Mouse (Mus musculus) cerebellum, postnatal 36 days (tissue): Measurements from ENCODE around the gene Actr10.

ENCODE experiments used
- DNase-seq, 2 experiments: peaks; one replicate each; pipeline ENCODE4 v3.0.0; 2021 to 2022; ENCODE audit warnings: mixed read lengths in 2 of 2

Gene Actr10

DNA sequence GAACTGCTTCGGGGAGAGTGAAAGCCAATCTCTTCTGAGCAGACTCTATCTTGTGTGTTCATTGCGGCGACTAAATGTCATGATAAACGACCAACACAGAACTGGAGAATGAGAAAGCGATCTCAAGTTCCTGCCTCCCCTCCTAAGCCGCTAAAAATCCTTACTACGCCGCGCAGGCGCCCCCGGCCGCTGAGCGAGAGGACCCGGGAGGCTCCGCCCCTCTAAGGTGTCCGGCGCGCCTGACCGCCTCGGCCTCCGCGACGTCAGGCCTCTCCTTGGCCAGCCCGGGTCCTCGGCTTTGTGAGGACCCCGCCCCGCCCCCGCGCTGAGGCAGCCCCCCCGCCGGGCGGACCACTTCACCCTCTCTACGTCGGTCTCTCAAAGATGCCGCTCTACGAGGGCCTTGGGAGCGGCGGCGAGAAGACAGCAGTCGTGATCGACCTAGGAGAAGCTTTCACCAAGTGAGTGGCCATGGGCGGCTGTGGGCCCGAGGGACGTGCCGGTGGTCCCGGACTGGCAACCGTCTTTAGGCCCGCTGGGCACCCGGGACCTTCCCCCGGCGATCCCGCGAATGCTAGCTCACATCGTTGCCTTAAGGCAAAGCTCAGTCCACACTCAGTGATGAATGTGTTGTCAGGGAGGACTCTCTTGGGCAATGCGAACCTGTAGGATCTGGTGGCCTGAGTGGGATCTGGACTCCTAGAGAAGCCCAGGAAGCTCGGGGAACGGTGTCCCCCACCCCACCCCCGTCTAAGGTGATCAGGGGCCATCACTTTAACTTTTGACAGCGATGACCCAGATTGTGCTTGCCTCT lies at the start of gene Actr10:
Actr10 (plus strand) TSS at position 287 of the 814 bp plus-strand sequence.
- peak; percentile 89 to 94 for DNase-seq

DNA sequence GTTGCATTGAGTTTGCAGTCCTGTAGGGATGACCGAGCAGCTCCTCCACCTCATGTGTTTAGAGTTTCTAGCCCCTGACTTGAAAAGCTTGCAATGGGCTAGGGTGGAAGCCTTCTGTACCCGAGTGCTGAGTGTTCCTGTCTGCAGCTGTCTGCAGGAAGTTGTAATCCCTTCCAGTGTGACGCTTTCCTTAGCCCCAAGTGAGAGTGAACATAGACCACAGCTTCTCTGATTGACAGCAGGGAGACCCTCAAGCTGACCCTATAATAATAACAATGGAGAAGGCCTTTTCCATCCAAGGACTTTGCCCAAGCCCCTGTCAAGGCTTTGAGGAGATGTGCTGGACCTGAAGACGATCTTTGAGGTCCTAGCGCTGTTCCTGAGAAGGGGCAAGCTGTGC lies 47.3 kb upstream of the Actr10 start:
- DNase-seq, result no peak

DNA sequence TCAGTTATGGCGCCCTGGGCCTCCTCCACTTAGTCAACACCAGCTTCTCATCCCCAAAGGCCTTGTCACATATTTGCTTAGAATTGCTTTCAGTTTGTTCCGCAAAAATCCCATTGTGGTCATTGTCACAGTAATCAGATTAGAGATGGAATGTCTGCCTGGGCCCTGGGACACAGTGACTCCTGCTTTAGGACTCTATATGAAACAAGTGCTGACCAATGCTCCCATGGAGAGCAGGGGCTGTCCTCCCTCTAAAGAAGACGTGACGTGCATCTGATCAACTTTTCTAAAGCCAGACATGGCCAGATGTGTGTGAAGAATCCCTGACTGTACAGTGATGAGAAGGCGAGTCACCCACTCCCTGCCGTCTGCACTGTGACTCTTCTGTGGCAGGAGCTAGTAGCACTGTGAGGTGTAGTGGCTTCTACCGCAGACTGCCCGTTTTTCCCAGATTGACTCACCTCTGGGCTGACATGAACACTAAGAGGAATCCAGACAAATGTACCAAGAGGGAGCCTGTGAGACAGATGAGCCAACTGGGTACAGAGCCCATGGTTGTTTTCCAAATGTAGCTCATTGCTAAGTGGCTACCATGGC lies 46.7 kb upstream of the Actr10 start:
- DNase-seq, result no peak

DNA sequence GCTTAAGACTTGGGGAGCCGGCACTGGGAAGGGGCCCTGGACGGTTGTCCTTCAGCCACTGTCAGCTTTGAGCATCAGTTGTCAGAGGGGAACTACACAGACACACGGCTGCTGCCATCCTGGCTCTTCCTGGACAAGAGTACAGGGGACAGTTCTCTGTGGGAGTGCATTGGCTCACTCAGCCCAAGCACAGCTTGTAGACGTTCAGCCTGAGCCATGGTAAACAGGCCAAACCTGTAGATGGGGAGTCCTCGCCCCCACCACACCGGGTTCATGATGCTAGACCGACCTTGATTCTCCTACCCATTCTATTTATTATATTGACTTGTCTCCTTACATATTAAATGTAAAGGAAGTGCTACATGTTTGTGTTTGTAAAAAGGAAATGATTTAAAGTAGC lies 42.4 kb upstream of the Actr10 start:
- peak; percentile 42 to 43 for DNase-seq

DNA sequence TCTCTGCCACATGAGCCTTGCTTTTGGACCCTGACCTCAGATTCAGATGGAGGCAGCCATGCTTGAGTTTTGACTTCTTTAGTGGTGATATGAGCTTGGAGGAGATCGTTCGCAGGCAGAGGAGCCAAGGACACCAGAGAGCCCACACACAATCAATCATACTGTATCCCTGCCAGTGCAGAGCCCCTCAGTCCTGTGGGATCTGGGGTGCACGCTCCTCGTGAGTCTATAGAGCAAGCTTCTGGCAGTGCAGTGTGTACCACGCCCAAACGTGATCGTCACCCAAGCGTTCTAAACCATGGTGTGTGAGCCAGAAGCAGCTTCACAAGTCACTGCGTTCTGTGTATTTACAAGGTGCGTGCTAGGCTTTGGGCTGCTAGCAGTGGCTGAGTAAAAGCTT lies 41.6 kb upstream of the Actr10 start:
- DNase-seq, result no peak

DNA sequence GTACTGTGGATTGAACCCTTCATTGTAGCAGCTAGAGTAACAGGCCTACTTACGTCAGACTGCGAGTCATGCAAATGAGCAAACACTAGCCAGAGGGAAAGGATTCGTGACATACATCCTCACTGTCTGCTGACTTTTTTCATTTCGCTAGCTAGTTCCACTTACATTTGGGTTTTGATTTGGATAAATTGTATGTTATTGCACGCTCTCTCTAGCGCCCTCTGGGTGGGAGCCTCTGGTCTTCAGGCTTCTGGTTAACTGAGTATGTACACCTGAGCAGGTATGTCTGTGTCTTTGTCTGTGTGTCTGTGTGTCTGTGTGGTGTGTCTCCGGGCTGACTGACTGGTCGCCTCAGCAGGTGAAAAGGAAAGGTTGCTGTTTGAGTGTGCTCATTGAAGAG lies 40.2 kb upstream of the Actr10 start:
- DNase-seq, result peak; percentile 35 to 40

DNA sequence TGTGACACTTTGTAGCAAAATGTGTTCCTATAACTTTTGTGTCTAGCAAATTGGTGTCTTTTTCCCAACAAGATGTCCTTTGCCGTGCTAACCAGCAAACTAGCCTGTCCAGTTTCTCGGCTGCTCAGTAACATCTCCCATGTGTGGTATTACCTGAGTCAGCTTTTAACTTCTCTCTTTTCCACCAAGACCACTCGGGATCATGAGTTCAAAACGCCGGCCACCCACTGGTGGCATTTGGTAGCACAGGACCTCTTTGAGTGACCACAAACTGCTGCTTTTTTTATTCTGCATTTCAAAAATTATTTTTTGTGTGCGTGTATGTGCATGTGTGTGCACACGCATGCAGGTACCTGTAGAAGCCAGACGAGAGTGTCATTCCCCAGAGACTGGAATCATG lies 39.2 kb upstream of the Actr10 start:
- DNase-seq, result peak in 1 of 2 experiments; percentile 22

DNA sequence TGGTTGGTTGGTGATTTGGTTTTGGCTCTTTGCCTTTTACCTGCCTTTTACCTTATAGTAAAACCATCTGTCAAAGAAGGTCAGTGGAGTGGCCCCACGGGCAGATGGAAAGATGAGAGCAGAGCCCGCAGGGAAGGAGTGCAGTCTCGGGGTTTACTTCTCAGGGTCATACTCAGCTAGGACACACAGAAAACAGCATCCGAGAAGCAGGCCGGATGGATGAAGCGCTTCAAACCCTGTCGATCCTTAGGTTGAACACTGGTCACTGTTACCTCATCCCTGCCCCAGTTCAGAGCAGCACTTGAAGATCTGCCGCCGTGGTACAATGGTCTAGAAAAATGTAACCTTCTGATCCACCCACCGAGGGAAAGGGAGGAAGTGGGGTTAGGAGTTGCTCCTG lies 33.2 kb upstream of the Actr10 start:
- no peak for DNase-seq

DNA sequence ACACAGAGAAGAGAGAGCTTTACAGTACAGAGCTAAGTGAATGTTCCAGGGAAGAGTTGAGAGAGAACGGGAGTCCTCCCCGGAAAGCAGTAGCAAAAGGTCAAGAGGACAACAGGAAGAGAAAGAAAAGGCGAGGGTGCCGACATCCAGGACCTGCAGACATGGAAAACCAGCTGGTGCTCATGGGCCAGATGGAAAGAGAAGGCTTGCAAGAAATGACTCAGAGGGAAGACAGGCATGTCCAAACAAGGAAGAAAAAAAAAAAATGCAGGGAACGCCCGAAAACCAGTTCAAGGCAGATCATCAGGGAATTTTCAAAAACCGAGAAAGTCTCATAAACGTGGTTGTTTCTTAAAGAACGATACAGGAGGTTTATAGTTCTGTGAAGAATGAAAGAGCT lies 30.8 kb upstream of the Actr10 start:
- DNase-seq, result peak in 1 of 2 experiments; percentile 17

DNA sequence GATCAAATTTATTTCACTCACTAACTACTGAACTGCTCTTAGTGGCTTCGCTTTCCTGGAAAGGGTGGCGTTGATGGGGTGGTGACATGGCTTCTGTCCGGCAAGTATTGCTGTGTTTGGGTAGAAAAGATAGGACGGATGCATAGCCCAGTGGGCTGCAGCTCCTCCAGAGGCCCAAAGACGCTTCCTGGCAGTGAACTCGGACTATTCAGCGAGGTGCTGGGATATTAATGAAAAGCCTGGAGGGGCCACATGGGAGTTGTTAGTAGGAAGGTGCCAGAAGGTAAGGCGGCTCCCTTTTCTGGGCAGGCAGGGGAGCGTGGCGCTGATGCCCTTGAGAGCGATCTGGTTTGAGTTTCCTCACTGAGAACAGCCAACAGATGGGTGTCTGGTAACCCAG lies 30.0 kb upstream of the Actr10 start:
- DNase-seq, result peak in 1 of 2 experiments; percentile 1

DNA sequence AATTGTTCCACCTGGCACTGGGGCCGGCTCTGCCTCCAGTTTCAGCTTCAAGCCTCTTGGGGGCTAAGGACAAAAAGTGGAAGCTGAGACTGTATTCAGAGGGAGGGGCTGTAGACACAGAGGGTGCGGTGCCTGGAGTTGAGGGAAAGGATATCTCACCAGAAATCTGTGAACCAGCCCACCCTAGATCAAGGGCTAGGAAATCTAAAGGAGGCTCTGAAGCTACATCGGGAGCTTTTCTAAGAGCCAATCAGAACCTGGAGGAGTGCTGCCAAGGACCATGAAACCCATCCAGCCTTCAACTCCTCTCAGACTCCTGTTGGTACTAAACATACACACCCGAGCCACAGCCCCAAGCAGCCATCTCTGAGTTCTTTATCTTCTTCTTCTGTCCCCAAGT lies 29.6 kb upstream of the Actr10 start:
- DNase-seq, result peak in 1 of 2 experiments; percentile 1

DNA sequence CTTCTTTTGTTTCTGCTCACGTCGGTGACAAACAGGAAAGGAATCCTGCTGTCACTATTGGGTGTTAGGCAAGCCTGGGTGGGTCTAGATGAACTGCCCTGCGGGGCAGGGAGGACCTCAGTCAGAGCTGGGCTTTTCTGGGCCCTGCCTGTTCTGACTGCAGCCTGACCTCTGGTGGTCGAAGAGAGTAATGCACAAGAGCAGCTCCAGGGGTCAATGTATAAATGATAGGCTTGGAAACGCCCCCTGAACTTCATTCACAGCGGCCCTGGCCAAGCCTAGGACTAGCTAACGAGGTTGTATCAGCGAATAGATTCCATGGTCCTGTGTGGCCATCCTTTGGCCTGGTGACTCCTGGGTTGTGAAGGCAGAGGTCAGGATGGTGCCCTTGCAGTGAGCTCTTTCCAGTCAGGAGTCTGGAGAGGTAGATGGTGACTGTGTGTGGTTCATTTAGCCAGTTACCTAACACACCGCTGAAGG lies 27.4 kb upstream of the Actr10 start:
- DNase-seq, result peak; percentile 80 to 87

DNA sequence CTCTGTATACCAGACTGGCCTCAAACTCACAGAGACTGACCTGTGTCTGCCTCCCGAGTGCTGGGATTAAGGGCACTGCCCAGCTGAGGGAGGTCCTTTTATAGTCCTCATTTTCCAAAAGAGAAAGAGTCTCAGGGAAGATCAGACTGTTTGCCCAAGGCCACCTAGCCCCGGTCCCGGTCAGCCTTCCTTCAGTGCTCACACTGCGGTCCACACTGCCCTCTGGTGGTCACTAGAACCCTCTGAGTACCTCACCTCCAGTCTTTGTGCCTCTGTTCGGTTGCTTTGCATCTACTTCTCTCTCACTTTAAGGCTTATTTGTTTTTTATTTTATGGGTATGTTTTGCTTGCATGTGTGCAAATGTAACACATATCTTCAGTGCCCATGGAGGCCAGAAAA lies 26.6 kb upstream of the Actr10 start:
- DNase-seq, result peak; percentile 86 to 88

DNA sequence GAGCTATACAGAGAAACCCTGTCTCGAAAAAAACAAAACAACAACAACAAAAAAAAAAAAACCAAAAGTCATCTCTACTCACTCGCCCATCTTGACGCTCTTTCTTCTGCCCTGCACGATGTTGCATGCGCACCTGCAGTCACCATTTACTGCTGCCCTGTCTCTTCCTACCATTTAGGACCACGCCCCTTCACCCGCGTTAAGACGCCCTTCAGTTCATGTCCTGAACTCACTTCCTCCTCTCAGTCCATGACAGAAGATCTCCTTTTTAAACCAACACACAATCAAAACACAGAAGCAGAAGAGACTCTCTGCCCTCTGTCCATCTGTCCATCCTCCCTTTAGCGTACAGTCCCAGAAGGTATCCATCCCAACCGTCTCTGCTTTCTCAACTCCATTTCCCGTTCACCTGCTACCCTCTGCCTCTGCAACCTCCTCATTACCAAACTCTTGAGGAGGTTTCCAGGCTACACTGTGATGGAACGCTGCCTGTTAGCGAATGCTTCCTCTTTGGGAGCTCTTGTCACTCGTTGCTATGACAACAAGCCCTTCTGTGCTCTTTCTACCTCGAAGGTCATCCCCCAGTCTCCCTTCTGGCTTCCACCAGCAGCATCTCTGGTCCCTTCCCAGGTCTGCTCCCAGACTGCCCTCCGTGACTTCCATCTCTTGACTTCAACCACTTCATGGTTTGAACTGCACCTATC lies 25.8 kb upstream of the Actr10 start:
- no peak for DNase-seq

DNA sequence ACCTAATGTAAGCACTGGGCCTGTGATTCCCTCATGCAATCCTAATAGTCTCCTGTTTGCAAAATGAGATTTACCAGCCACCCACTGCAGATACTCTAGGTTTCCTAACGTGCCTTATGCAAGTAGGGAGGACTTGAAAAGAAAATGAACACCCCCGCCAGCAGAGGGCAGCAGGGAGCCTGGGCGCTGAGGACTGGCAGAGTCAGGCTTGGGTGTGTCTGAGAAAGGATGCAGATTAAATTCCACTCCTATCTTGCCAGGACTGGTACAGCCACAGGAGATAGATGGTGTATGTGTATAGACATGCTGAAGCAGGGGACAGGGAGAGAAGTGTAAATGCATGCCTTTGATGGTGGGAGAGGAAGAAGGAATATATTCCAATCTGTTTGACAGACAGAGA lies 24.2 kb upstream of the Actr10 start:
- DNase-seq, result peak; percentile 35 to 45

DNA sequence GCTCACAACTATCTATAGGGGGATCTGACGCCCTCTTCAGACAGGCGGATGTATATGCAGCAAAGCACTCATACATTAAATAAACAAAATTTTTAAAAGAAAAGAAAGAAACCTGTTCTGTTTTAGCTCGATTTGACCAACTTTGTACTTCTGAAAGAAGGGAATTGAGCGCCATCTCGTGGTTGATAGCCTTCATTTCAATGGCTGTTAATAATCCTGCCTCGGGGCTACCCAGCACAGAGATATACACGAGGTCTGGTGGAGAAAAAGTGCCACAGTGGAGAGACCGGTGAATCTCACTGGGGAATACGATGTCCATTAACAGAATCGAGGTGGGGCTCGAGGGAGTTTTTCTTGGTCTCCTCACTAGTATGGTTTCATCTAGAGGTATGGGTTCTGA lies 23.3 kb upstream of the Actr10 start:
- peak; percentile 38 to 49 for DNase-seq

DNA sequence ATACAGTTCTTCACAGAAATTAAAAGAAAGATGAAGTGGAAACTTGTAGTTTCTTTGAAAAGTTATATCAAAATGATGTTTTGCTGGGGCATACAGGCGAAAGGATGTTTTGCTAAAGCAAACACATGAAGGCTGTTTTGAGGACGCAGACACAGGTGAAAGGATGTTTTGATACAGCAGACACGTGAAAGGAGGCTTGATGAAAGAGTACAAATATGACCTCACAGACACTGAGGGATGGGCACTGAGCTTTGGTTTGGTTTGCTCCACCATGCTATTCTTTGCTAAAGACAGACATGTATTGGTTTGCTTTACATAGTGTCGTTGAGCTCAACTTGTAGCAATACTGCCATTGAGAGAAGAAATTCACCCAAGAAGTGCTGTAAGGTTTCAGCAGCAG lies 7.9 kb upstream of the Actr10 start:
- DNase-seq, result no peak

DNA sequence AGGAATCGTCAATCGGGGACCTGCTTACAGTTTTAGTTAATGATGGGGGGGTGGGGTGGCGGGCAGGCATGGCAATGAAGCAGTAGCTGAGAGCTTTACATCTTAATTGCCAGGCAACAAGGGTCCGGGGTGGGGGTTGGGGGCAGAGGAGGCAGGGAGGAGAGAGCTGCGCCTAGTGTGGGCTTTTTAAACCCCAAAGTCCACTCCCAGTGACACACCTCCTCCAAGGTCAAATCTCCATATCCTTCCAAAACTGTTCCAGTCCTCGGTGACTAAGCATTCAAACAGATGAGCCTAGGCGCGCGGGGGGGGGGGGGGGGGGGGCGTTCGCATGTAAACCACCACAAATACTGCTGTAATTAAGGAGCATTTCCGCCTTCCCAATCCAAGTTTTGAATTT lies 507 bp upstream of the Actr10 start:
- peak in 1 of 2 experiments; percentile 10 for DNase-seq

DNA sequence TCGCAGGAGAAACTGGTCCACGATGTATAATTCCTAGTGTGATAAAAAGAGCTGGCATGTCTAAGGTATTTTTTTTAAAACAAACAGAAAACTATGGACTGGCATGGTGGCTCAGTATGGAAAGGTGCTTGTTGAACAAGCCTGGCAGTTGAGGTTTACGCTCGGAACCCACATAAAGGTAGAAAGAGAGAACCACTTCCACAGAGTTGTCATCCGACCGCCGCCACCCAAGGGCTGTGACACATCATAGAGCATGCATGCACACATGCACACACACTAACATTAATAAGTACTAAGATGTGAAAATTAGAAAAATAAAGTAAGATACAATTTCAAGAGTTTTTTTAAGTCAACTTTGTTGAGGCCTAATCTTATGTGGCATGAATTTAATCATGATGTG lies 3.1 kb downstream of the Actr10 start:
- DNase-seq, result no peak

DNA sequence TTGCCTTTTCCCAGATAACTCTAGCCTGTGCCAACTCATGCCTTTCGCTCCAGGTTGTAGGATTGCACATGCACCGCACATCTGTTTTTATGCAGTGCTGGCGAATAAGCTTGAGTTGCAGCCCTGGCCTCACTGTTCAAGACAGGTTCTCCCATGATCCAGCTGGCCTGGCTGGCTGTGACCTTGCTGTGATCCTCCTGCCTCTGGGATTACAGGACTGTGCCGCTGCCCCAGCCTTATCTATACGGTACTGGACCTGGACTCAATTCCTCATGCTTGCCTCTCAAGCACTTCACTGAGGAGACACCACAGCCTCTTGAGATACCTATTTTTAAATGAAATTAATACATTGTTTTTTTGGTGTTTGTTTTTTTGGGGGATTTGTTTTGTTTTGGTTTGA lies 6.5 kb downstream of the Actr10 start:
- DNase-seq, result no peak

DNA sequence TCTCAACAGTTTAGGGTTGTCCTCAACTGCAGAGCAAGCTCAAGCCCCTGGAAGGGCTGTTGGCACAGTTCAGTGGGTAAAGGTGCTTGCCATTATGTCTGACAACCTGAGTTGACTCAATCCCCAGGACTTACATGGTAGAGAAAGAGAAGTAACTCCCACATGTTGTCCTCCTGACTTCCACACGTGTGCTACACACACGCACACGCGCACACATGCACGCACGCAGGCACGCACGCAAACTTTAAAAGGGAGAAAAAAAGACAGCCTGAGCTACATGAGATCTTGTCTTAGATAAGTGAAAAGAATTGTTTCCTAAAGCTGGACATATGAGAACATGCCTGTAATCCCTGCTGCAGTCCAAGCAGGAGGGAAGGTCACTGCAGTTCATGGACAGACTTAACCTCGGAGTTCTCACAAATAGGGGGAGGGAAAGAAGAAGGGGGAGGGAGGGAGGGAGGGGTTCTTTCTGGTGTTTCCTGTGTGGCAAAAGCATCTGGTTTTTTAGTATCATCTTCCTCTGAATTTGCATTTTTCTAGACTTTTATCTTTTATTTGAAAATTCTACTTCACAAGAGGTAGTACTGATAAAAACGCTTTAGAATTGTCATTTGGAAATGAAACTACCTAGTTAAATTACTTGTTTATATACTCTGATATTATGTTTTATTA lies 9.1 kb downstream of the Actr10 start:
- no peak for DNase-seq

DNA sequence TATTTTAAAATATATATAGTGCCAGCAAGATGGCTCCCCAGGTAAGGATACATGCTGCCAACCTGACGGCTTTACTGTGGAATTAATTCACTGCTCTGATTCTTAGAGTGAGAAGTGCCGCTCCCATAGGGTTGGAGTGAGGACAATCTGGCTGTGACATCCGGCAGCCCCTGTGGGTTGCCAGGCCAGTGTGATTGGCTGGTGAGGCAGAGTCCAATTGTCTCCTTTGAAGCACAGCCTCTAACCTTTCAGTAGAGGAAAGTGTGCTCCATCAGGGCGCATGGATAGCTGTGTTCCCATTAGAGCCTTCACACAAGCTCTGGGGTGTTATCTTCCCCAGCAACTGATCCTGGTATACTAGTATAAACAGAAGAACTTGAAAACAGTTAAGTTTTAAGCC lies 21.0 kb downstream of the Actr10 start:
- no peak for DNase-seq

DNA sequence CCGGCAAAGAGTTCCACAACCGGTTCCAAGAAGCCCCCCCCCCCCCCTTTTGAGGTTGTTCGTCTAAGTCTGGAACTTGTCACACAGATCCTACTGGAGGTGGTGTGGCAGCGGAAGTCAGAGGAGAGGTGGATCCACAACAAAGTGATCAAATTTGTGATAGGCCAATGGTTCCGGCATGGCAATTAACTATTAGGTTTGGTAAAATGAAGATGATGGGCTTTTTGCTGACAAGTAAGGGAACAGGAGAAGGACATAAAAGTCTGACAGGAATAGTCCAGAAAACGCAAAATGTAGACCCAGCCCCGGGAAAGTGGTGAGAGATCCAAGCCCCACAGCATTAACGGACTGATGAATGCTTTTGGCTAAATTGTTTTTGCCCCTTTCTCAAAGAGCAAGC lies 29.9 kb downstream of the Actr10 start:
- DNase-seq, result no peak
